Mouse (Mus musculus) A20 (cell line): Measurements from ENCODE around the gene Pck1.

Source experiments
- DNase-seq: peaks from one replicate; pipeline ENCODE4 v3.0.0-alpha.2; 2011; ENCODE audit warnings: low read depth, low spot score

The Pck1 gene

GRCm38 (mm10) chr2:173173008-173173407 lies 20.2 kb downstream of the Pck1 start:
- no peak for DNase-seq

- DNase-seq: no peak
Measured at GRCm38 (mm10) chr2:173173521-173174511, 21.0 kb downstream of the Pck1 start.

- DNase-seq: no peak
Measured at GRCm38 (mm10) chr2:173174569-173174968, 21.7 kb downstream of the Pck1 start.

GRCm38 (mm10) chr2:173175703-173176102 lies 22.9 kb downstream of the Pck1 start:
- DNase-seq: no peak

- no peak for DNase-seq
Measured at GRCm38 (mm10) chr2:173177481-173177880, 24.6 kb downstream of the Pck1 start.

GRCm38 (mm10) chr2:173177951-173178350 lies 25.1 kb downstream of the Pck1 start:
- DNase-seq: no peak

DNA sequence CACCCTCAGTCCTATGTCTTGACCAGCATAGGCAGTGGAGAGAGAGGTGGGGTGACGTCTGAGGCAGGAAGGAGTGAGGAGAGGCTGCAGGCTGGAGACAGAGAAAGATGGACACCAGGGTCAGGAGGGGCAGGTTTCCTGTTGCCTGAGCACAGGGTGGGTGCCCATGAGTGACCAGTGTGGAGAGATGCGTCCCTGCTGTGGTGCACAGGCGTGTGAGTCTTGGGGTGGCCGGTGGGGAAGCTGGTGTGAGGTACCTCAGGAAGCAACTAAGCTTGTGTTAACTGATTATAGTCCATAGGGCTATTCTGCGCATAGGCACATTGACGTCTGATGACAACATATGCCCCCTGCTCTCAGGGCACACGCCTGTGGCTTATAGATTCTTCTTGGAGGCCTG lies 26.2 kb downstream of the Pck1 start:
- no peak for DNase-seq

DNA sequence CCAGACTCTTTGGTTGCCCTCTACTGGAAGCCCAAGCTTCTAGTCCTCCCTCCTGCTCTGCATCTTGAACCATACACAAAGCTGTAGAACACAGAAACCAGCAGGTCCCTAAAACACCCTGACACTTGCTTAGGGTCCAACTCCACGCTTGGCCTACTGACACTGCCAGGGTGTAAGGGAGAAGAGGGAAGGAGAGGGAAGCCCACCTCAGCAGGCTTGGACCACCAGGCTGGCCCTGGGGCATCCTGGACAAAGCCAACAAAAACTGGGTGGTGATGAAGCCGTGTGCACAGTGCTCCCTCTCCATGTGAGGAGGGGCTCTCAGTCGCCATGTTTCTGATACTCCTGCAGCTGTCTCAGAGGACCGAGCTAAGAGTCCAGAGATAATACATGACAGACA lies 27.2 kb downstream of the Pck1 start:
- DNase-seq: no peak

GRCm38 (mm10) chr2:173180721-173181388 lies 28.0 kb downstream of the Pck1 start:
- peak; percentile 29 for DNase-seq

DNA sequence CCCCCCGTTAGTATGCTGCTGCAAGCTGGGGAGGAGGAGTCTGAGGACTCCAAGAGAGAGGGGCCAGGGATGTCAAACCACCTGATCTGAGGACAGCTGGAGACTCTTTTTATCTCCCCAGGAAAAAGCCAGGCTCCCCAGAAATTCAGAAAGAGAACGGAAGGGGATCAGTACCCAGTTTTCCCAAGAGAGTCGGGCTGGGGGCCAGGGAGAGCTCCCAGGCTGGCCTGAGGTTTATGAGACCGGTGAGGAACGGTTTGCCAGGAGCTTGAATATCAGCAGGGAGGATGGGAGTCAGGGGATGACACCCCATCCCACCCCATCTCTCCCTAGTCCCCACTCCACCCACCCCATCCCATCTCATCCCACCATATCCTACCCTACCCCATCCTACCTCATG lies 28.6 kb downstream of the Pck1 start:
- DNase-seq: no peak

DNA sequence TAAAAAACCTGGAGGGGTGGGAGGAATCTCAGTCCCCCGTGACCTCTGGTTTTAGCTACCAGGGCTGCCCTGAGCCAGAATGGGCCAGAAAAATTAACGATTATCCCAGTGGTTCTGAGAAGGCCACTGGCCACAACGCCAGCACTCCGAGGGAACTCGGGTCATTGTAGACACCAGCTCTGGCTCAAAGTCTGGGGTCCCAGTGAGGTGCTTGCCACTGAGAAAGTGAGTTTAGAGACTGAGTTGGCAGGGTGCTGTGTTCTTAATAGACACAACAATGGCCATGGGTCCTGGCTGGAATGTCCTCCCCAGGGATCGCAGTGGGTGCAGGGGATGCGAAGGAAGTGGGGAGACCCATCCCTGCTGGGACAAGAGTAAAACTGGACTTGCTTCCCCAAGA lies 29.1 kb downstream of the Pck1 start:
- no peak for DNase-seq

GRCm38 (mm10) chr2:173182796-173183195 lies 29.9 kb downstream of the Pck1 start:
- DNase-seq: no peak

DNA sequence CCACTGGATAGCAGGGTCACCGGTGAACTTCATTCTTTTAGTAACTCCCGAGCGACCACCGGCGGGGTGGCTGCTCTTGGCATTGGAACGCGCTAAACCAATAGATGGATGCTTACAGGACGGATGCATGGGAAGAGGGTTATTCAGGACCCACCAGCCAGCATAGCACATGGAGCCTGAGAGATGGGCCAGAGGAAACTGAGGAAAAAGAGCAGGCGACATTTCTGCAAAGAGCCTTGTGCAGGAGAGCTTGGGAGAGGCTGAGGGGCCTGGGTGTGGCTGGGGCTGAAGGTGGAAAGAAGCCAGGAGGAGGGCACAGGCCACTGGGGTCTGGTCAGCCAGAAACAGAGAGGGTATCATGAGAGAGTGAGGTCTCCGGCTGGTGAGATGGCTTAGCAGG lies 30.5 kb downstream of the Pck1 start:
- no peak for DNase-seq

- DNase-seq: peak; percentile 67
Measured at GRCm38 (mm10) chr2:173183836-173184460, 31.1 kb downstream of the Pck1 start.

GRCm38 (mm10) chr2:173184475-173185080 lies 31.7 kb downstream of the Pck1 start:
- DNase-seq: no peak

GRCm38 (mm10) chr2:173185282-173185681 lies 32.4 kb downstream of the Pck1 start:
- no peak for DNase-seq

DNA sequence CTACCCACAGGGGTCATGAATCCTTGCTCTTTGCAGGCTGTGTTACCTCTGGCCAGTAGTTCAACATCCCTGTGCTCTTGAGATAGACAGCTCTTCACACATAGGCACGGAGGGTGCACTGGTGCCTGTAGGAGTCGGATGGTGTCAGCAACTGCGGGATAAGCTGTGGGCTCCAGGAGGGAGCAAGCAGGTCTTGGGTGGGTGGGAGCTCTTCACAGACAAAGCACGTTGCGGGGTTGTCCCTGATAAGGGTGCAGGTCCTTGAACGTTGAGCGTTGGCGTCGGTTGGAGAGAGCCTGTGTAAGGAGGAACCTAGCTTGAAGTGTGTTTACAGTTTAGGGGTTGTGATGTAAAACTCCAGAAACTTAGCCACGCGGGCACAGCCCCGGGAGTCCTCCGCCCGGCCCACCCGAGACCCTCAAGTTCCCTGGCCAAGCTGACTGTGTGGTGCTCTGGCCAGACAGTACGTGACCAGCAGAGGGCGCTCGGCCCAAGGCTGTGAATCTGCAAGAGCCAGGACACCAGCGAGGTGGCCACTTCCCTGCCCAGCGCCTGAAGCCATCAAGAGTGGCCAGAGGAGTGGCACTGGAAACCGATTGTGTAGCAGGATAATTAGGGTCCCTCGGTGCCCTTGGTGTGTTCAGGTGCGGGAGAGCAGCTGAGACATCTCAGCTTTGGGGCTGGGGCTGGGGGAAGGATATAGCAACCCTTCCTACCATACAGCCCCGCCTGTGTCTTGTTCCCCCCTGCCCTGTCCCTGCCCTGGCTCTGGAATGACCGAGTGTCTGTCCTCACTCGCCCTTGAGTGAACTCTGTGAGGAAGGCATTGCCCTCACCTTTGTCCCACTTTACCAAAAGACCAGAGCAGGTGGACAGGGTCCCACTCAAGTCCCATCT lies 33.4 kb downstream of the Pck1 start:
- DNase-seq: peak; percentile 67

DNA sequence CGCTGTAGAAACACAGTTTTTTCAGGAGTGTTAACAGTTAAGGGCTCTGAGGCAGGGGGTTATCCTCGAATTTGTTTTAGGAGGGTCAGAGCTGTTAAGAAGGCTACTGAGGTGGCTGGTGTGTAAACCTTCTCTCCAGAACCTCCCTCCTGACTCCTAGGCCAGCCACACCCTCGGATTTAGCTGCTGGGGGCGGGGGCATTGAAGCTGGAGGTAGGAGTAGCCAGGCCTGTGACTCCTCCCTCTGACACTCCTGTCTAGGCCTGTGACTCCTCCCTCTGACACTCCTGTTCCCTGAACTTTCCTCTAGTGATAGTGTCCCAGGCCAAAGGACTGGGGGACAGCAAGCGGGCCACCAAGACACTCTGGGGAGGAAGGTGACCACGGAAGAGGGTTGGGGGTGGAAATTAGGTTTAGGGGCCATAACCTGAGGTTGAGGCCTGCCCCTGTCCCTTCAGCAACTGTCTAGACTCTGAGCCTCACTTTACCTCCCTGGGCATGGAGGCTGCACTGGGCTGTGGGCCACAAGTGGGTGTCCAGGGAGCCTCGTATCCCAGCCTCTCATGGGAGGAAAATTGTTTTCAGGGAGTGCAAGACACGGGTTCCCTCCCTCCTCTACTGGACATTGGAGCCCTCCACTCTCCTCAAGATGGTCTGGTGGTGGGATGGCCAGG lies 34.5 kb downstream of the Pck1 start:
- DNase-seq: no peak

DNA sequence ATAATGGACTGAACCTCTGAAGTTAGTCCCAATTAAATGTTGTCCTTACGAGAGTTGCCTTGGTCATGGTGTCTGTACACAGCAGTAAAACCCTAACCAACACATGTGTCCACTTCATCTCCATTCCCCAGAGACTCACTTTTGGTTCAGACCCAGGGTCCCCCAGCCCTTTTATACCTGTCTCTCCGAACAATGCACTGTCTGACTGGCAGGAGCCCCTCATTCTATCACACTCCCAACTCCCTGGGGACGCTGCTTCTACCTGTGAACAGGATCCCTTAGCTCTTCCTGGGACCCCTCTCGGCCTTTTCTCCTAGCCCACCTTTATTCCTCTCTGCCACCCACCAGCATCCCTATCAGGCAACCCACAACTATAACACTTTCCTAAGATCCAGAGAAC lies 41.9 kb downstream of the Pck1 start:
- no peak for DNase-seq

DNA sequence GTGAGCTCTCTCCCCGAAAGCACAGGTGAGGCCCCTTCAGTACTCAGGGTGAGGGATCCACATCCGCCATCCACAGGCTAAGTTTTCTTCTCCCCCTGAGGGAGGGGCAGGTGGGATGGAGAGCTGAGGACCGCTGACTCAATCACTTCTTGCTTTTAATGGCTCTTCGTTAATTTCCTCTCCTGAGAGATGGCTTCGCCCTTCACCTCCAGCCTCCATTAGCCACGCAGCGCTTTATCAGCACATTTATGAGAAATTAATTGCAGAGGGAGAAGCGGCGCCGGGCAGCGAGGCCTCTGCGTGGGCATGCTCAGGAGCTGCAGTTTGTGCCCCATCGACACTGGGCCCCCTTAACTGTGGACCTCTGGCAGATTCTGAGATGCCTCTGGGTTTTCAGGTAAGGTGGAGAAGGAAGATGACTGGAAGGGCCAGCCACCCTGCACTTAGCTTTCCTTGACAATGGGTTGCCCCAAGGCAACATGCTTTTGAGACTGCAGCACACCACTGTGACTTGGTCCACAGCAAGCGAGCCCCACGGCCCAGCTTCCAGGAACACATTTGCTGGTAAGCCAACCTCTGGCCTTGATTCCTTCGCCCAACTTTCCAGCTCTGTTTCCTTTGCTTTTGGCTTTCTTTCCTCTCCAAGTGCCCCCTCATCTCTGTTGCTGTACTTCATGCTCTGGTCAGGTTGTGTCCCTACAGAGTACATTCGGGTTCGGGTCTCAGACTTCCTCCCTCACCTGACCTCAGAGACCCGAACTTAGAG lies 50.3 kb downstream of the Pck1 start:
- no peak for DNase-seq
